Mouse (Mus musculus) heart, adult 2 months (tissue): ENCODE measurements at regions not wholly inside any gene's neighbourhood (a gene's known extent, or its start where the extent isn't known, plus 50 kb on each side); places are given as distances from the start of the nearest gene placed in this dataset.

Source experiments
- CTCF ChIP-seq: fragments of 200-600 bp; IDR thresholded peaks from 2 replicates; pipeline ENCODE4 v1.8.1; 2022; ENCODE audit warnings: antibody characterized with exemption, mild to moderate bottlenecking, moderate library complexity
- EP300 ChIP-seq: fragments of 200-500 bp; IDR thresholded peaks from 2 replicates; pipeline ENCODE4 v1.6.1; 2011; ENCODE audit warnings: low read depth, low read length, control low read depth; ENCODE audit not compliant: insufficient read depth
- POLR2A ChIP-seq: fragments of 200-500 bp; IDR thresholded peaks from 2 replicates; pipeline ENCODE4 v1.6.1; 2011; ENCODE audit warnings: mild to moderate bottlenecking, low read depth, low read length, control low read depth; ENCODE audit not compliant: insufficient read depth

- no peak for TF ChIP-seq POLR2A
- no peak for TF ChIP-seq CTCF
- TF ChIP-seq EP300: no peak
Observed at GRCm38 (mm10) chr11:34904271-34904670, 70.8 kb upstream of the Spdl1 start.
